Mouse (Mus musculus) testis, adult 2 months (tissue): ENCODE data around the gene Snd1.

ENCODE experiments used
- CTCF ChIP-seq: fragments of 200-500 bp; IDR thresholded peaks from 2 replicates; pipeline ENCODE4 v1.5.1; 2012; ENCODE audit warnings: low read depth, mild to moderate bottlenecking, inconsistent platforms, low read length, moderate library complexity; ENCODE audit not compliant: control insufficient read depth, insufficient read depth, insufficient replicate concordance
- POLR2A ChIP-seq: fragments of 200-500 bp; IDR thresholded peaks from 2 replicates; pipeline ENCODE4 v1.6.1; 2012; ENCODE audit warnings: low read depth, mild to moderate bottlenecking, inconsistent platforms, low read length, moderate library complexity; ENCODE audit not compliant: control insufficient read depth

- TF ChIP-seq CTCF (no peak), POLR2A (no peak)
Observed at GRCm38 (mm10) chr6:28749224-28749623, 274.3 kb downstream of the Snd1 start.
